Mouse (Mus musculus) bone marrow macrophage, adult 2 months (primary cell): ENCODE results near the gene Msx3.

Experiments
- CTCF ChIP-seq: IDR thresholded peaks from 2 replicates; pipeline ENCODE4 v1.5.1; 2012; ENCODE audit warnings: low read depth, mild to moderate bottlenecking, low read length, moderate library complexity
- POLR2A ChIP-seq: IDR thresholded peaks from 2 replicates; pipeline ENCODE4 v1.6.1; 2012; ENCODE audit warnings: mild to moderate bottlenecking, low read depth, low read length, borderline replicate concordance

DNA sequence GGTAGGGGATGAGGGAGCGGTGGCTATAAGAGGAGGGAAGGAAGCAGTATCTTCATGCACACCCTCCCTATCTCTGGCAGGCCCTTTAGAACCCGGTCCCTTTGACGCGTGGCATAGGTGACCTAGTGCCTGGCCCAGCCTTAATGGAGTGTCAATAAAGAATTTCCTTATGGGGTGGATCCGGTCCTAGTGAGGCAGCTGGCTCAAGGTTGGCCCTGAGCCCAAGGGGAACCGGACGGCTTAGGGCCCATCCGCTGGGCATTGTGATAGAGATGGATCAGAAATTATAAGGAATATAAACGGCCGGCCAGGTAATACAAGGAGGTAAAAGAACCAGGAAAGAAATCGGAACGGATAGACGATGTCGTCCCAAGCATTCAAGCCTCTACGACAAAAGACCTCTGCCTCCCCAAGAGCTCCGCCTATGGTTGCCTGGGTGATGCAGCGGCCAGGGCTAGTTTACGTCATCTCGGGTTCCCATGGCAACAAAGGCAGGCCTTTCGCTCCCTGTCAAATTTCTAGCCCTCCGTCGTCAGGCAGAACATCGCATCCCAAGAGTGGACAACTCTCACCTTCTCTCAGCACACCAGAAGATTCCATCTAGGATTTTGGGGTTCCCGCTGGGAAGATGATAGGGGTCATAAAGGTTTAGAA is 31.7 kb upstream of the Msx3 start:
- TF ChIP-seq POLR2A (no peak), CTCF (no peak)
